Mouse (Mus musculus): Measurements from ENCODE around the gene Duxf3.
"Not testable (repeated sequence)": the region's sequence is repeated elsewhere in the genome, so short reads cannot be mapped to it uniquely, and the experiment has no call there.

Duxf3 gene

GRCm38 (mm10) chr10:58232641-58232969 lies at the start of gene Duxf3:
Gene Duxf3 (minus strand): TSS chr10:58232675.
- DNase-seq = not testable (repeated sequence)

GRCm38 (mm10) chr10:58282238-58282637 lies 49.8 kb upstream of the Duxf3 start:
- no peak for DNase-seq

- no peak for DNase-seq
Measured at GRCm38 (mm10) chr10:58258466-58258865, 26.0 kb upstream of the Duxf3 start.

- no peak for DNase-seq
Measured at GRCm38 (mm10) chr10:58255954-58256353, 23.5 kb upstream of the Duxf3 start.

- DNase-seq = peak; percentile 97
Measured at GRCm38 (mm10) chr10:58255213-58255892, 22.9 kb upstream of the Duxf3 start, which contains the start of gene Gcc2. Gene Gcc2 (plus strand): TSS chr10:58255497.

- DNase-seq = no peak
Measured at GRCm38 (mm10) chr10:58254635-58255175, 22.2 kb upstream of the Duxf3 start.

- no peak for DNase-seq
Measured at GRCm38 (mm10) chr10:58249535-58249934, 17.1 kb upstream of the Duxf3 start.

GRCm38 (mm10) chr10:58238984-58239740 lies 6.7 kb upstream of the Duxf3 start:
- peak; percentile 31 for DNase-seq

- DNase-seq = no peak
Measured at GRCm38 (mm10) chr10:58236613-58237012, 4.1 kb upstream of the Duxf3 start, which contains the start of gene Gm4981. Gene Gm4981 (minus strand): TSS chr10:58236701.

- DNase-seq = not testable (repeated sequence)
Measured at GRCm38 (mm10) chr10:58234985-58235384, 2.5 kb upstream of the Duxf3 start.

- DNase-seq = not testable (repeated sequence)
Measured at GRCm38 (mm10) chr10:58233740-58234121, 1.3 kb upstream of the Duxf3 start.

GRCm38 (mm10) chr10:58233054-58233739 lies 722 bp upstream of the Duxf3 start:
- DNase-seq = not testable (repeated sequence)

GRCm38 (mm10) chr10:58231779-58232640 lies 465 bp downstream of the Duxf3 start:
- DNase-seq = peak; percentile 44

- not testable (repeated sequence) for DNase-seq
Measured at GRCm38 (mm10) chr10:58231088-58231487, 1.4 kb downstream of the Duxf3 start.

- DNase-seq = not testable (repeated sequence)
Measured at GRCm38 (mm10) chr10:58230021-58230420, 2.5 kb downstream of the Duxf3 start.

- DNase-seq = not testable (repeated sequence)
Measured at GRCm38 (mm10) chr10:58227798-58228197, 4.7 kb downstream of the Duxf3 start.

GRCm38 (mm10) chr10:58226357-58226756 lies 6.1 kb downstream of the Duxf3 start:
- peak; percentile 45 for DNase-seq

- peak; percentile 24 for DNase-seq
Measured at GRCm38 (mm10) chr10:58224827-58225785, 7.4 kb downstream of the Duxf3 start, which contains the start of gene AW822073. Gene AW822073 (minus strand): TSS chr10:58224930.

- DNase-seq = peak; percentile 27
Measured at GRCm38 (mm10) chr10:58223972-58224805, 8.3 kb downstream of the Duxf3 start.

GRCm38 (mm10) chr10:58223161-58223560 lies 9.3 kb downstream of the Duxf3 start:
- DNase-seq = not testable (repeated sequence)
